Mouse (Mus musculus): ENCODE results near the gene Pgc. TPM values are rescaled to one million over a fixed set of nuclear protein-coding genes. Genes with fewer than 3 reads are reported as not detected.

The Pgc gene
- polyA plus RNA-seq, 1 experiment from 2014 or later: not detected

GRCm38 (mm10) chr17:47749626-47750025 is 23.0 kb downstream of the Pgc start:
- Histone ChIP-seq H3K4me2 (replicated peaks; ENCODE audit: low read depth, low read length) (no peak overlapping the region), H3K4me1 (replicated peaks; ENCODE audit: control insufficient read depth, insufficient read depth, low read length) (no peaks in the 10 kb centered on the region), H3K27ac (ENCODE audit: low read depth, low read length) (no peak overlapping the region), H3K9me3 (ENCODE audit: control insufficient read depth, low read length) (no peaks in the 10 kb centered on the region), H3K9ac (ENCODE audit: low read depth, low read length) (no peak overlapping the region), H3K36me3 (ENCODE audit: control insufficient read depth, insufficient read depth, low read length) (no peaks in the 10 kb centered on the region), H3K4me3 (ENCODE audit: low read depth, low read length) (no peak overlapping the region), H3K27me3 (ENCODE audit: control insufficient read depth, insufficient read depth, low read length) (no peaks in the 10 kb centered on the region)
- no peak for ATAC-seq (ENCODE audit: low FRiP score)
- 85% methylated on average over 3 of the region's 3 CpGs for WGBS
- no peak for DNase-seq (ENCODE audit: low spot score)

- WGBS: 51% methylated on average over 6 of the region's 6 CpGs
- Histone ChIP-seq H3K27ac (ENCODE audit: low read depth, low read length) (no peak overlapping the region), H3K4me1 (replicated peaks; ENCODE audit: control insufficient read depth, insufficient read depth, low read length) (no peaks in the 10 kb centered on the region), H3K4me2 (replicated peaks; ENCODE audit: low read depth, low read length) (no peak overlapping the region), H3K9ac (ENCODE audit: low read depth, low read length) (no peak overlapping the region), H3K4me3 (ENCODE audit: low read depth, low read length) (no peak overlapping the region), H3K27me3 (ENCODE audit: control insufficient read depth, insufficient read depth, low read length) (no peaks in the 10 kb centered on the region), H3K9me3 (ENCODE audit: control insufficient read depth, low read length) (no peaks in the 10 kb centered on the region), H3K36me3 (ENCODE audit: control insufficient read depth, insufficient read depth, low read length) (no peaks in the 10 kb centered on the region)
- DNase-seq (ENCODE audit: low spot score) (no peak), ATAC-seq (ENCODE audit: low FRiP score) (no peak)
Measured at GRCm38 (mm10) chr17:47750101-47750500, 23.5 kb downstream of the Pgc start.

- ATAC-seq (ENCODE audit: low FRiP score): no peak
- no peak overlapping the region for H3K4me2 ChIP-seq (replicated peaks; ENCODE audit: low read depth, low read length)
- no peak overlapping the region for H3K4me3 ChIP-seq (ENCODE audit: low read depth, low read length)
- H3K9ac ChIP-seq (ENCODE audit: low read depth, low read length): no peak overlapping the region
- no peaks in the 10 kb centered on the region for H3K4me1 ChIP-seq (replicated peaks; ENCODE audit: control insufficient read depth, insufficient read depth, low read length)
- no peaks in the 10 kb centered on the region for H3K36me3 ChIP-seq (ENCODE audit: control insufficient read depth, insufficient read depth, low read length)
- no peak for DNase-seq (ENCODE audit: low spot score)
- no peak overlapping the region for H3K27ac ChIP-seq (ENCODE audit: low read depth, low read length)
- no peaks in the 10 kb centered on the region for H3K9me3 ChIP-seq (ENCODE audit: control insufficient read depth, low read length)
- H3K27me3 ChIP-seq (ENCODE audit: control insufficient read depth, insufficient read depth, low read length): no peaks in the 10 kb centered on the region
- WGBS: 71% methylated on average over 5 of the region's 5 CpGs
Measured at GRCm38 (mm10) chr17:47751811-47752210, 25.2 kb downstream of the Pgc start.

- whole genome bisulfite sequencing: 82% methylated on average over 8 of the region's 8 CpGs
- ATAC-seq (ENCODE audit: low FRiP score): no peak
Measured at GRCm38 (mm10) chr17:47753130-47753775, 26.6 kb downstream of the Pgc start.

GRCm38 (mm10) chr17:47754246-47754645 is 27.6 kb downstream of the Pgc start:
- no peak overlapping the region for H3K4me2 ChIP-seq (replicated peaks; ENCODE audit: low read depth, low read length)
- no peaks in the 10 kb centered on the region for H3K9me3 ChIP-seq (ENCODE audit: control insufficient read depth, low read length)
- H3K4me3 ChIP-seq (ENCODE audit: low read depth, low read length): no peak overlapping the region
- no peaks in the 10 kb centered on the region for H3K27me3 ChIP-seq (ENCODE audit: control insufficient read depth, insufficient read depth, low read length)
- no peak for DNase-seq (ENCODE audit: low spot score)
- no peaks in the 10 kb centered on the region for H3K36me3 ChIP-seq (ENCODE audit: control insufficient read depth, insufficient read depth, low read length)
- no peak for ATAC-seq (ENCODE audit: low FRiP score)
- H3K27ac ChIP-seq (ENCODE audit: low read depth, low read length): no peak overlapping the region
- no peak overlapping the region for H3K9ac ChIP-seq (ENCODE audit: low read depth, low read length)
- 79% methylated on average over 12 of the region's 13 CpGs for WGBS
- H3K4me1 ChIP-seq (replicated peaks; ENCODE audit: control insufficient read depth, insufficient read depth, low read length): no peaks in the 10 kb centered on the region

More at GRCm38 (mm10) chr17:47753130-47753775, 26.6 kb downstream of the Pgc start:
- Histone ChIP-seq H3K27ac (ENCODE audit: low read depth, low read length) (no peak overlapping the region), H3K27me3 (ENCODE audit: control insufficient read depth, insufficient read depth, low read length) (no peaks in the 10 kb centered on the region), H3K4me3 (ENCODE audit: low read depth, low read length) (no peak overlapping the region), H3K4me1 (replicated peaks; ENCODE audit: control insufficient read depth, insufficient read depth, low read length) (no peaks in the 10 kb centered on the region), H3K36me3 (ENCODE audit: control insufficient read depth, insufficient read depth, low read length) (no peaks in the 10 kb centered on the region), H3K9ac (ENCODE audit: low read depth, low read length) (no peak overlapping the region), H3K9me3 (ENCODE audit: control insufficient read depth, low read length) (no peaks in the 10 kb centered on the region), H3K4me2 (replicated peaks; ENCODE audit: low read depth, low read length) (no peak overlapping the region)
- no peak for DNase-seq (ENCODE audit: low spot score)

GRCm38 (mm10) chr17:47756366-47756765 is 29.7 kb downstream of the Pgc start:
- Histone ChIP-seq H3K4me3 (ENCODE audit: low read depth, low read length) (no peak overlapping the region), H3K9me3 (ENCODE audit: control insufficient read depth, low read length) (no peaks in the 10 kb centered on the region), H3K4me2 (replicated peaks; ENCODE audit: low read depth, low read length) (no peak overlapping the region), H3K9ac (ENCODE audit: low read depth, low read length) (no peak overlapping the region), H3K36me3 (ENCODE audit: control insufficient read depth, insufficient read depth, low read length) (no peaks in the 10 kb centered on the region), H3K27ac (ENCODE audit: low read depth, low read length) (no peak overlapping the region), H3K27me3 (ENCODE audit: control insufficient read depth, insufficient read depth, low read length) (no peaks in the 10 kb centered on the region), H3K4me1 (replicated peaks; ENCODE audit: control insufficient read depth, insufficient read depth, low read length) (no peaks in the 10 kb centered on the region)
- 58% methylated on average over 6 of the region's 6 CpGs for WGBS
- ATAC-seq (ENCODE audit: low FRiP score): no peak
- no peak for DNase-seq (ENCODE audit: low spot score)

GRCm38 (mm10) chr17:47757056-47757610 is 30.5 kb downstream of the Pgc start:
- Histone ChIP-seq H3K4me3 (ENCODE audit: low read depth, low read length) (no peak overlapping the region), H3K4me1 (replicated peaks; ENCODE audit: control insufficient read depth, insufficient read depth, low read length) (no peaks in the 10 kb centered on the region), H3K9ac (ENCODE audit: low read depth, low read length) (no peak overlapping the region), H3K27ac (ENCODE audit: low read depth, low read length) (no peak overlapping the region), H3K36me3 (ENCODE audit: control insufficient read depth, insufficient read depth, low read length) (no peaks in the 10 kb centered on the region), H3K4me2 (replicated peaks; ENCODE audit: low read depth, low read length) (no peak overlapping the region), H3K9me3 (ENCODE audit: control insufficient read depth, low read length) (no peaks in the 10 kb centered on the region), H3K27me3 (ENCODE audit: control insufficient read depth, insufficient read depth, low read length) (no peaks in the 10 kb centered on the region)
- DNase-seq (ENCODE audit: low spot score) (no peak), ATAC-seq (ENCODE audit: low FRiP score) (no peak)
- WGBS: 85% methylated on average over 7 of the region's 7 CpGs

GRCm38 (mm10) chr17:47759702-47760410 is 33.2 kb downstream of the Pgc start:
- no peak overlapping the region for H3K4me2 ChIP-seq (replicated peaks; ENCODE audit: low read depth, low read length)
- no peaks in the 10 kb centered on the region for H3K9me3 ChIP-seq (ENCODE audit: control insufficient read depth, low read length)
- H3K4me3 ChIP-seq (ENCODE audit: low read depth, low read length): no peak overlapping the region
- no peak for DNase-seq (ENCODE audit: low spot score)
- no peak overlapping the region for H3K9ac ChIP-seq (ENCODE audit: low read depth, low read length)
- no peaks in the 10 kb centered on the region for H3K4me1 ChIP-seq (replicated peaks; ENCODE audit: control insufficient read depth, insufficient read depth, low read length)
- H3K27me3 ChIP-seq (ENCODE audit: control insufficient read depth, insufficient read depth, low read length): no peaks in the 10 kb centered on the region
- 75% methylated on average over 15 of the region's 15 CpGs for WGBS
- H3K36me3 ChIP-seq (ENCODE audit: control insufficient read depth, insufficient read depth, low read length): no peaks in the 10 kb centered on the region
- ATAC-seq (ENCODE audit: low FRiP score): no peak
- no peak overlapping the region for H3K27ac ChIP-seq (ENCODE audit: low read depth, low read length)

- Histone ChIP-seq H3K27me3 (ENCODE audit: control insufficient read depth, insufficient read depth, low read length) (no peaks in the 10 kb centered on the region), H3K4me1 (replicated peaks; ENCODE audit: control insufficient read depth, insufficient read depth, low read length) (no peaks in the 10 kb centered on the region), H3K36me3 (ENCODE audit: control insufficient read depth, insufficient read depth, low read length) (no peaks in the 10 kb centered on the region), H3K4me2 (replicated peaks; ENCODE audit: low read depth, low read length) (no peak overlapping the region), H3K27ac (ENCODE audit: low read depth, low read length) (no peak overlapping the region), H3K9ac (ENCODE audit: low read depth, low read length) (no peak overlapping the region), H3K9me3 (ENCODE audit: control insufficient read depth, low read length) (no peaks in the 10 kb centered on the region), H3K4me3 (ENCODE audit: low read depth, low read length) (no peak overlapping the region)
- no peak for ATAC-seq (ENCODE audit: low FRiP score)
- WGBS: 80% methylated on average over 7 of the region's 7 CpGs
- no peak for DNase-seq (ENCODE audit: low spot score)
Measured at GRCm38 (mm10) chr17:47762028-47762427, 35.4 kb downstream of the Pgc start.
